Mouse (Mus musculus) neural tube, embryonic 11.5 days (tissue): Measurements from ENCODE around the gene Hmx2. TPM values are rescaled to one million over a fixed set of nuclear protein-coding genes. Genes with fewer than 3 reads are reported as not detected.

Experiments
- ATAC-seq: fragments of 200-750 bp; cut with Nextera tagmentation; 2 replicates; pipeline ENCODE4 v1.8.0; 2017; ENCODE audit warnings: moderate number of reproducible peaks, mild to moderate bottlenecking, moderate TSS enrichment, moderate library complexity; ENCODE audit not compliant: insufficient read depth, low FRiP score, low TSS enrichment
- DNase-seq: peaks from one replicate; pipeline ENCODE4 v3.0.0-alpha.2; 2015; ENCODE audit warnings: low spot score
- H3K27ac ChIP-seq: fragments of 300-500 bp; sonication (generic); 2 replicates; pipeline ENCODE4 v1.5.1; 2014; ENCODE audit warnings: low read depth, mild to moderate bottlenecking, low read length
- H3K27me3 ChIP-seq: fragments of 300-500 bp; sonication (generic); 2 replicates; pipeline ENCODE4 v1.6.1; 2014; ENCODE audit warnings: mild to moderate bottlenecking, low read length, mixed read lengths; ENCODE audit not compliant: control insufficient read depth, insufficient read depth
- H3K36me3 ChIP-seq: fragments of 300-500 bp; sonication (generic); 2 replicates; pipeline ENCODE4 v1.6.1; 2014; ENCODE audit warnings: mild to moderate bottlenecking, low read length, moderate library complexity, mixed read lengths; ENCODE audit not compliant: control insufficient read depth, insufficient read depth
- H3K4me1 ChIP-seq: fragments of 300-500 bp; sonication (generic); 2 replicates; pipeline ENCODE4 v1.6.1; 2014; ENCODE audit warnings: low read length, mixed read lengths; ENCODE audit not compliant: control insufficient read depth, insufficient read depth
- H3K4me2 ChIP-seq: fragments of 300-500 bp; sonication (generic); 2 replicates; pipeline ENCODE4 v1.6.1; 2014; ENCODE audit warnings: low read depth, mild to moderate bottlenecking, moderate library complexity
- H3K4me3 ChIP-seq: fragments of 300-500 bp; sonication (generic); 2 replicates; pipeline ENCODE4 v1.5.1; 2014; ENCODE audit warnings: low read depth, low read length
- H3K9ac ChIP-seq: fragments of 300-500 bp; sonication (generic); 2 replicates; pipeline ENCODE4 v1.6.1; 2014; ENCODE audit warnings: mild to moderate bottlenecking, low read length
- H3K9me3 ChIP-seq: fragments of 300-500 bp; sonication (generic); 2 replicates; pipeline ENCODE4 v1.6.1; 2016; ENCODE audit warnings: low read length; ENCODE audit not compliant: control insufficient read depth
- WGBS: fragments of 180-500 bp; shearing (Covaris S2); extraction: QIAGEN DNeasy Blood & Tissue Kit; methylation state at CpG from one replicate; pipeline ENCODE4 v1.1.7; 2014; 5-methylcytosine and 5-hydroxymethylcytosine counted together
- polyA plus RNA-seq: library from polyadenylated mRNA; unstranded; fragments of >200 nt; fragmentation: Nextera tagmentation; extraction: Ambion mirVana; gene quantifications from 2 replicates; pipeline ENCODE4 v1.2.1, GENCODE M21; 2014

The Hmx2 gene
- polyA plus RNA-seq, 1 experiment from 2014 or later = 1.7 TPM

DNA sequence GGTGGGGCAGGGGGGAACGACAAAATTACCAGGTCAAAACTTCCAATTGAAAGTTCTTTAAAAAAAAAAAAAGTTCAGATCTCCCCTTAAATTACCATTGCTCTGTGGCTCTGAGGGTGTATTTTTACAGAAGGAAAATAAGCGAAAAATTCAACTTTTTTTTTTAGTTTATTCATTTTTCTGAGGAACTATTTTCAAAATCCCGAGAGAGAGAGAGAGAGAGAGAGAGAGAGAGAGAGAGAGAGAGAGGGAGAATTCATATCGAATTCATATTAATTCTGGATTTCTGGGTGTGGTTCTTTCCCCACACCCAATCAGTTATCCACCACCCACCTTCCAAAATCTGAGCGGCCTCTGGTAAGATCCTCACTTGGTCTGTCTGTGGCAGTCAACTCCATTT is 3.7 kb upstream of the Hmx2 start:
- no peak overlapping the region for H3K27ac ChIP-seq
- H3K4me3 ChIP-seq = no peak overlapping the region; the same call in 1 of the 2 replicates
- 3% methylated on average over 5 of the region's 5 CpGs for WGBS
- ATAC-seq (no peak), DNase-seq (no peak)
- no peak overlapping the region for H3K9ac ChIP-seq
- no peaks in the 10 kb centered on the region for H3K36me3 ChIP-seq
- H3K4me1 ChIP-seq = peaks cover 20% of the 10 kb centered on the region
- H3K27me3 ChIP-seq = peaks cover 96% of the 10 kb centered on the region
- H3K9me3 ChIP-seq = no peaks in the 10 kb centered on the region
- H3K4me2 ChIP-seq = no peak overlapping the region

DNA sequence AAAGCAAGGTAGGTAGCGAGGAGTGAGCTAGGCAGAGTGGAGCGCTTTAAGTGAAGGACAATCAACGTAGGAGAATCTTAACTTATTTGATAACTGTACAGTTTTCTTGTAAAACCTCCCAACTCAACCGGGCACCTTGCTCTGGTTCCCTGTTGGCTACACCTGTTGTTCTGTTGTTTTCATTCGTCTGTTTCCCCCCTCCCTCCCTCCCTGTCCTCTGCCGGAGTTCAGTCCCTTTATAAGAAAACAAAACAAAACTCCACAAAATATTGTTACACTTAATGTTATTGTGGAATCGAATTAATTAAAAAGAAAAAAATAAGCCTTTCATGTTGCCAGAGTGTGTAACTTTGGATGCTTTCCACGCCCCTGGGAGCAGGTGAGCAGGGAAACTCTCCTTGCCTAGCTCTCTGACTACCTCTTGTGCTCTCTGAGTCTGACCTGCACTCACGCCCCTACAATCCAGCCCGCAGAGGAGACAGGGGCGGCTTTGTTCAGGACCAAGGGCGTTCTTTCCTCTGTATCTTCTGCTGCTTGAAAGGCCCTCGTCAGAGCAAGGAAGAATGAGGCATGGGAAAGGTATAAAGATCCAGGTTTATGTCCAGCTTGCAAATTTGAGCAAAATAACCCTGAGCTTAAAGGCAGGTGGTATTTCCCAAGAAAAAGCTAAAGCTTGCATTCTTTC is 2.7 kb upstream of the Hmx2 start:
- H3K9me3 ChIP-seq = no peaks in the 10 kb centered on the region
- no peak for DNase-seq
- peaks cover 20% of the 10 kb centered on the region for H3K4me1 ChIP-seq
- peak overlapping the region; percentile 2; the same call in 1 of the 2 replicates for H3K4me3 ChIP-seq
- no peak overlapping the region for H3K4me2 ChIP-seq
- H3K9ac ChIP-seq = no peak overlapping the region
- WGBS = under 1% methylated on average over 13 of the region's 13 CpGs
- no peak for ATAC-seq
- peaks cover 98% of the 10 kb centered on the region for H3K27me3 ChIP-seq
- H3K36me3 ChIP-seq = no peaks in the 10 kb centered on the region
- H3K27ac ChIP-seq = no peak overlapping the region

DNA sequence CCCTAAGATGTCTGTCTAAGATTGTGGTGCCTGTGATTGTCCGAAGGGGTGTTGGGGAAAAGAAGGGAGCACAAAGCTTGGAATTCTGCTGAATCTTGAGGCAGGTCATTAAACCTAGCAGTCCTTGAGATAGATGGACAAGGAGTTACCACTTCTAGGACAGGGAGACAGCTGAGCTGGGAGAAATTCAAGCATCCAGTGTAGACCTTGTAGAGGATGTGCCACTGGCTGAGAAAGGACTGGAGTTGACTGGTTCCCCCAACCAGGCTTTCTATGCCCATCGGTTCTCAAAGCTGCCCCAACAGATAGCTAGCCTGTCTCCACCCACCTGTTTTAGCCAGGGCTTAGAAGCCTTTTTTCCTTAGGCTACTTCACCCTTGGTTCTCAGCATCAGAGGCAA is 2.1 kb upstream of the Hmx2 start:
- no peaks in the 10 kb centered on the region for H3K36me3 ChIP-seq
- H3K4me1 ChIP-seq = peaks cover 20% of the 10 kb centered on the region
- ATAC-seq (no peak), DNase-seq (no peak)
- H3K27me3 ChIP-seq = peaks cover 98% of the 10 kb centered on the region
- no peak overlapping the region for H3K9ac ChIP-seq
- WGBS = 0% methylated on average over 2 of the region's 2 CpGs
- no peaks in the 10 kb centered on the region for H3K9me3 ChIP-seq
- H3K4me3 ChIP-seq = no peak overlapping the region
- no peak overlapping the region for H3K27ac ChIP-seq
- H3K4me2 ChIP-seq = no peak overlapping the region

DNA sequence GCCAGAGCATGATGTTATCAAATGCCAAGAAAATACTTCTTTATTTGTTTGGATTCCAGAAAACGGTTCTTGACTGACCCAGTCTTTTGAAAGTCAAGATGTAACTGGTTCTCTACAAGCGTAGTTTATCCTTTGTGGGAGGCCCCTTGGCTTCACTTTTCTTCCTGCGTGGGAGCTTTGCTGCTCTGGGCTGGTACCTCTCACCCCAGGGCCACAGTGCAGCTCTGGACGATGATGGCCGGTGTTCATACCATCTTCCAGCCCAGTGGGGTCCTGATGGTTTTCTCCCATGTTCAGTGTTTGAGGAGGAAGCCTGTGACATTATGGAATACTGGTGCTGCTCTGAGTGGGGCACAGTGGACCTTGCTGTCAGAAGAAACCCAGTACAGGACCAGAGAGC is 1.1 kb upstream of the Hmx2 start:
- no peak for ATAC-seq
- Histone ChIP-seq H3K27ac (no peak overlapping the region), H3K36me3 (no peaks in the 10 kb centered on the region), H3K4me1 (peaks cover 12% of the 10 kb centered on the region), H3K9ac (no peak overlapping the region), H3K4me3 (no peak overlapping the region), H3K27me3 (peaks cover 98% of the 10 kb centered on the region), H3K4me2 (no peak overlapping the region), H3K9me3 (no peaks in the 10 kb centered on the region)
- no peak for DNase-seq
- WGBS = 6% methylated on average over 5 of the region's 5 CpGs

DNA sequence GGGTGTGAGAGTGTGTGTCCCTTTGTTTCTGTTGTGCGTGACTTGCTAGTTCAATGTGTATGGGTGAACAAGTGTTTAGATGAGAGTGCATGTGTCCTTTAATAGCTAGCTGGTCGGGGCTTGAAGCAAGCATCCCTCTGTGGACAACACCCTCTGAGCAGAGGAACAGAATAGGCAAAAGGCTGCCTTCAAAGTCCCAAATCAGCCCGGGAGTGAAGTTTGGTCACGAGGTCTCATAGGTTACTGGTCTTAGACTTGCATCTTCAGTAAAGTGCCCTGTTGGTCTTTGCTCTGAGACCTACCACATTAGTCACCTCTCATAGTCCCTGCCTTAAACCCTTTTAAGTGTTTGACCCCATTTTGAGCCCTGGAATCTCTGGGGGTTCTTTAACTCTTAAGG is 2.9 kb downstream of the Hmx2 start:
- DNase-seq = no peak
- H3K27ac ChIP-seq = no peak overlapping the region
- H3K4me1 ChIP-seq = peaks cover 11% of the 10 kb centered on the region
- no peaks in the 10 kb centered on the region for H3K9me3 ChIP-seq
- no peak for ATAC-seq
- no peaks in the 10 kb centered on the region for H3K36me3 ChIP-seq
- no peak overlapping the region for H3K4me3 ChIP-seq
- peaks cover 99% of the 10 kb centered on the region for H3K27me3 ChIP-seq
- H3K4me2 ChIP-seq = no peak overlapping the region
- 0% methylated on average over 4 of the region's 4 CpGs for WGBS
- no peak overlapping the region for H3K9ac ChIP-seq

DNA sequence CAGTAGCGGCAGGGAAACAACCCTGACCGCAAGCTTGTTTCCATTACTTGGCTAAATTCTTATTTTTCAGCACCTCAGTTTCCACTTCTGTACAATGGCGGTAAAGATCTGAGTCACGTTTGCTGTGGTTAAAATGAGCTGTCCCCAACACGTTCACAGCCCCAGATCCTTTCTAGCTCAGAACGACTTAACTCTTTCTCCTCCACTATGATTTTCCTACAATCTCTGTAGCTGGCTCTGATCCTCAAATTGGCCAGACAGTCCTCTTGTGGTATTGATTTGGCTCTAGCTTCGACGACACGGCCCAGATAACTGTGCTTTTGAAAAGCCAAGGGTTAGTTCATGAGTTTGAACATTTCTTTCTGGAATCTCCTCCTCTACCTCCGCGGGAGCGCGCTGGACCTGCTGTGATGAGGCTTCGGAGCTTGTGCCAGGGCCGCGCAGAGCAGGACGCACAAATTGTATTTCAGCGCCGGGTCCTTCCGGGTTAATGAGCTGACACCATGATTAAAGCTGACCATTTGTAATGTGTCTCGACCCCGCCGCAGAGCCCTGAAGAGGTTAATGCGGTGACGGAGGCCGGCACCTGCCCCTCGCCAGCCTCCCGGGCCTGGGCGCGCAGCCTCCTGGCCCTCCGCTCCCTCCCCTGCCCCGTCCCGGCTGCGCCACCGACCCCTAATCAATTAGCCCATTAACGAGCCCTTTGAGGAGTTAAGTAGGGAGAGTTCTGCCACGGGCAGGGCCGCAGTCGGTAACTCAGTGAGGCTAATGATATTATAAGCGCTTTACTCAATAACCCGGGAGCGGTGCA is 3.6 kb downstream of the Hmx2 start:
- peaks cover 99% of the 10 kb centered on the region for H3K27me3 ChIP-seq
- ATAC-seq (no peak), DNase-seq (peak; percentile 69)
- peaks cover 11% of the 10 kb centered on the region for H3K4me1 ChIP-seq
- H3K9ac ChIP-seq = no peak overlapping the region
- no peak overlapping the region for H3K27ac ChIP-seq
- no peak overlapping the region for H3K4me3 ChIP-seq
- H3K4me2 ChIP-seq = no peak overlapping the region
- H3K36me3 ChIP-seq = no peaks in the 10 kb centered on the region
- under 1% methylated on average over 42 of the region's 42 CpGs for WGBS
- H3K9me3 ChIP-seq = no peaks in the 10 kb centered on the region

DNA sequence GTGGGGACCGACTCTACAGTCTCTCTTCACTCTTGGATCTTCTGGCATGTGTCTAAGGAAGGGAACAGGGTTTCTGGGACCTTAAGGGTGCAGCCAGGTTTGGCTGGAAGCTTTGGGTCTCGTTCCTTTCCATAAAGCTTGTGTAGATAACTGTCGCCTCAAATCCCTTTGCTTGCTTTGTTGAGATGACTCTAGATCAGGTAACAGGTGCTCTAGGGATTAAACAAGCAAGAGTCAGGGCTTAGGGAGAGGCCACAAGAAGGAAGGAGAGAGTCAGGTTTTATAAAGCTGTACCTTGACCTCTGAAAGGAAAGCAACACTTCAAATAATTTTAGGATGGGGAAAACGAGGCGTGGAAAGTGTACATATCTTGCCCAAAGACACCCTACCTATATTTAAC is 4.2 kb downstream of the Hmx2 start:
- WGBS = under 1% methylated on average over 5 of the region's 5 CpGs
- ATAC-seq = no peak
- H3K36me3 ChIP-seq = no peaks in the 10 kb centered on the region
- no peak overlapping the region for H3K4me2 ChIP-seq
- no peaks in the 10 kb centered on the region for H3K9me3 ChIP-seq
- no peak overlapping the region for H3K4me3 ChIP-seq
- no peak overlapping the region for H3K9ac ChIP-seq
- peaks cover 11% of the 10 kb centered on the region for H3K4me1 ChIP-seq
- peaks cover 99% of the 10 kb centered on the region for H3K27me3 ChIP-seq
- no peak for DNase-seq
- H3K27ac ChIP-seq = no peak overlapping the region

DNA sequence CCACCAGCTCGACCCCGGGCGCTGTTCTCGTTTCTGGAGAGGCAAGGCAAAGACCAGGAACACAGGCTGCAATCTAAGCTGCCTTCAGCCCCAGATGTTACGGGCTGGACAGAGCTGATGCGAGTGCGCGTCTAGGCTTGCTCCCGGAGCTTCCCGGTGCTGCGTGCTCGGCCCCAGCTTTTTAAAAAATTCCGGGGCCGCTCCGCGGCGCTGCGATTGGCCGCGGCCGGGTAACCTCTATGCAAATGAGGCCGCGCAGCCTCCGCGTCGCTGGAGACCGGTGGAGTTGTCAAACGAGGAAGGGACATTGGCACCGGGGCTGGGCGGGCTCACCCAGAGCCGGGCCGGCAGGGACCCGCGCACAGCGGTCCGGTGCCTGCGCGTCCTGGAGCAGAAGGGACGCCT is 5.2 kb downstream of the Hmx2 start:
- WGBS = under 1% methylated on average over 39 of the region's 39 CpGs
- Histone ChIP-seq H3K4me1 (peaks cover 11% of the 10 kb centered on the region), H3K4me2 (peak overlapping the region; percentile 49), H3K27me3 (peaks cover 97% of the 10 kb centered on the region), H3K27ac (no peak overlapping the region), H3K36me3 (no peaks in the 10 kb centered on the region), H3K4me3 (peak overlapping the region; percentile 33), H3K9ac (no peak overlapping the region; the same call in 1 of the 2 replicates), H3K9me3 (no peaks in the 10 kb centered on the region)
- ATAC-seq (peak; percentile 53), DNase-seq (peak; percentile 70)
